Mouse (Mus musculus) cerebellum, adult 9-11 months (tissue): ENCODE results near the gene Ttc19.
A peak's percentile ranks its signal among the peaks of the same experiment; 100 is the strongest.
"Not testable (repeated sequence)": the region's sequence is repeated elsewhere in the genome, so short reads cannot be mapped to it uniquely, and the experiment has no call there.

Source experiments
- DNase-seq: peaks from one replicate; pipeline ENCODE4 v3.0.0; 2022

Ttc19 gene

GRCm38 (mm10) chr11:62280675-62281600 is at the start of gene Ttc19, which contains the start of gene Zswim7:
TSS of gene Ttc19 (plus strand) at chr11:62281473.
TSS of gene Zswim7 (minus strand) at chr11:62281375.
- peak; percentile 92 for DNase-seq

- DNase-seq, result no peak
Observed at GRCm38 (mm10) chr11:62240631-62241261, 40.5 kb upstream of the Ttc19 start.

GRCm38 (mm10) chr11:62243871-62244270 is 37.4 kb upstream of the Ttc19 start:
- DNase-seq, result no peak

- DNase-seq, result no peak
Observed at GRCm38 (mm10) chr11:62244471-62244870, 36.8 kb upstream of the Ttc19 start.

- no peak for DNase-seq
Observed at GRCm38 (mm10) chr11:62247759-62248400, 33.4 kb upstream of the Ttc19 start.

GRCm38 (mm10) chr11:62248401-62249244 is 32.6 kb upstream of the Ttc19 start, which contains the start of gene Adora2b:
TSS of gene Adora2b (plus strand) at chr11:62248984.
- peak; percentile 15 for DNase-seq

- peak; percentile 21 for DNase-seq
Observed at GRCm38 (mm10) chr11:62249266-62250037, 31.8 kb upstream of the Ttc19 start.

GRCm38 (mm10) chr11:62251047-62251446 is 30.2 kb upstream of the Ttc19 start:
- no peak for DNase-seq

GRCm38 (mm10) chr11:62253380-62253779 is 27.9 kb upstream of the Ttc19 start:
- DNase-seq, result no peak

GRCm38 (mm10) chr11:62259214-62259613 is 22.1 kb upstream of the Ttc19 start:
- DNase-seq, result no peak

GRCm38 (mm10) chr11:62263599-62263998 is 17.7 kb upstream of the Ttc19 start:
- DNase-seq, result no peak

GRCm38 (mm10) chr11:62264018-62264417 is 17.3 kb upstream of the Ttc19 start:
- DNase-seq, result no peak

GRCm38 (mm10) chr11:62265642-62266041 is 15.6 kb upstream of the Ttc19 start:
- DNase-seq, result no peak

- no peak for DNase-seq
Observed at GRCm38 (mm10) chr11:62266466-62267214, 14.6 kb upstream of the Ttc19 start.

GRCm38 (mm10) chr11:62268381-62268780 is 12.9 kb upstream of the Ttc19 start:
- no peak for DNase-seq

GRCm38 (mm10) chr11:62269097-62269496 is 12.2 kb upstream of the Ttc19 start:
- no peak for DNase-seq

- DNase-seq, result no peak
Observed at GRCm38 (mm10) chr11:62270851-62271250, 10.4 kb upstream of the Ttc19 start.

- no peak for DNase-seq
Observed at GRCm38 (mm10) chr11:62277086-62277485, 4.2 kb upstream of the Ttc19 start.

- DNase-seq, result peak; percentile 25
Observed at GRCm38 (mm10) chr11:62278027-62278426, 3.2 kb upstream of the Ttc19 start.

- no peak for DNase-seq
Observed at GRCm38 (mm10) chr11:62281601-62281997, 326 bp downstream of the Ttc19 start.

- DNase-seq, result not testable (repeated sequence)
Observed at GRCm38 (mm10) chr11:62284020-62284419, 2.7 kb downstream of the Ttc19 start.
